Mouse (Mus musculus): ENCODE results near the gene Far1.
A peak's percentile ranks its signal among the peaks of the same experiment; 100 is the strongest.

Far1 gene

GRCm38 (mm10) chr7:113513286-113513962 is at the start of gene Far1:
TSS of gene Far1 (plus strand) at chr7:113513834.
- DNase-seq (ENCODE audit: low spot score) = peak; percentile 98

- DNase-seq (ENCODE audit: low spot score) = no peak
These were observed 45.3 kb upstream of the Far1 start for GRCm38 (mm10) chr7:113468345-113468744.

GRCm38 (mm10) chr7:113470671-113471070 is 43.0 kb upstream of the Far1 start:
- no peak for DNase-seq (ENCODE audit: low spot score)

- no peak for DNase-seq (ENCODE audit: low spot score)
These were observed 42.0 kb upstream of the Far1 start for GRCm38 (mm10) chr7:113471653-113472052.

- DNase-seq (ENCODE audit: low spot score) = no peak
These were observed 17.8 kb upstream of the Far1 start for GRCm38 (mm10) chr7:113495792-113496191.

- DNase-seq (ENCODE audit: low spot score) = no peak
These were observed 15.2 kb upstream of the Far1 start for GRCm38 (mm10) chr7:113498413-113498812.

GRCm38 (mm10) chr7:113499821-113500220 is 13.8 kb upstream of the Far1 start:
- no peak for DNase-seq (ENCODE audit: low spot score)

GRCm38 (mm10) chr7:113502453-113502852 is 11.2 kb upstream of the Far1 start:
- DNase-seq (ENCODE audit: low spot score) = no peak

- DNase-seq (ENCODE audit: low spot score) = no peak
These were observed 8.6 kb upstream of the Far1 start for GRCm38 (mm10) chr7:113505047-113505446.

GRCm38 (mm10) chr7:113505516-113506045 is 8.1 kb upstream of the Far1 start:
- DNase-seq (ENCODE audit: low spot score) = no peak

GRCm38 (mm10) chr7:113507846-113508245 is 5.8 kb upstream of the Far1 start:
- no peak for DNase-seq (ENCODE audit: low spot score)

- no peak for DNase-seq (ENCODE audit: low spot score)
These were observed 2.2 kb upstream of the Far1 start for GRCm38 (mm10) chr7:113511396-113511795.

- no peak for DNase-seq (ENCODE audit: low spot score)
These were observed 928 bp upstream of the Far1 start for GRCm38 (mm10) chr7:113512527-113513285.

- no peak for DNase-seq (ENCODE audit: low spot score)
These were observed 472 bp downstream of the Far1 start for GRCm38 (mm10) chr7:113513963-113514649.

GRCm38 (mm10) chr7:113515831-113516230 is 2.2 kb downstream of the Far1 start:
- no peak for DNase-seq (ENCODE audit: low spot score)

GRCm38 (mm10) chr7:113518419-113518818 is 4.8 kb downstream of the Far1 start:
- DNase-seq (ENCODE audit: low spot score) = no peak

- DNase-seq (ENCODE audit: low spot score) = no peak
These were observed 5.3 kb downstream of the Far1 start for GRCm38 (mm10) chr7:113518961-113519360.

- no peak for DNase-seq (ENCODE audit: low spot score)
These were observed 29.5 kb downstream of the Far1 start for GRCm38 (mm10) chr7:113543158-113543557.

GRCm38 (mm10) chr7:113551742-113552463 is 38.3 kb downstream of the Far1 start:
- no peak for DNase-seq (ENCODE audit: low spot score)

- DNase-seq (ENCODE audit: low spot score) = no peak
These were observed 38.9 kb downstream of the Far1 start for GRCm38 (mm10) chr7:113552508-113552907.

- no peak for DNase-seq (ENCODE audit: low spot score)
These were observed 42.5 kb downstream of the Far1 start for GRCm38 (mm10) chr7:113556138-113556537.

GRCm38 (mm10) chr7:113566892-113567291 is 53.3 kb downstream of the Far1 start:
- DNase-seq (ENCODE audit: low spot score) = no peak
